Mouse (Mus musculus) midbrain, embryonic 10.5 days (tissue): ENCODE measurements around the gene Hoxb5. TPM values are rescaled to one million over a fixed set of nuclear protein-coding genes. Genes with fewer than 3 reads are reported as not detected.

ENCODE experiments used
- DNase-seq: peaks from one replicate; pipeline ENCODE4 v3.0.0-alpha.2; 2017; ENCODE audit warnings: low spot score
- H3K27ac ChIP-seq: fragments of 300-500 bp; sonication (generic); replicated peaks from 2 replicates; pipeline ENCODE4 v1.5.1; 2016; ENCODE audit warnings: mild to moderate bottlenecking
- H3K27me3 ChIP-seq: fragments of 300-500 bp; sonication (generic); 2 replicates; pipeline ENCODE4 v1.6.1; 2016; ENCODE audit warnings: low read depth, mild to moderate bottlenecking; ENCODE audit not compliant: poor library complexity, severe bottlenecking
- H3K36me3 ChIP-seq: fragments of 300-500 bp; sonication (generic); 2 replicates; pipeline ENCODE4 v1.6.1; 2016; ENCODE audit warnings: mild to moderate bottlenecking, moderate library complexity
- H3K4me1 ChIP-seq: fragments of 300-500 bp; sonication (generic); 2 replicates; pipeline ENCODE4 v1.6.1; 2016
- H3K4me3 ChIP-seq: fragments of 300-500 bp; sonication (generic); 2 replicates; pipeline ENCODE4 v1.5.1; 2016; ENCODE audit warnings: mild to moderate bottlenecking, moderate library complexity
- H3K9me3 ChIP-seq: fragments of 300-500 bp; sonication (generic); replicated peaks from 2 replicates; pipeline ENCODE4 v1.6.1; 2016; ENCODE audit warnings: mild to moderate bottlenecking
- WGBS: fragments of 180-500 bp; shearing (Covaris S2); methylation state at CpG from one replicate; pipeline ENCODE4 v1.1.7; 2016; 5-methylcytosine and 5-hydroxymethylcytosine counted together
- microRNA counts: library from miRNA; unstranded; fragments of <30 nt; microRNA quantifications from one replicate; lab custom pipeline; 2017
- microRNA-seq: library from miRNA; unstranded; fragments of <30 nt; microRNA quantifications from one replicate; pipeline ENCODE4, GENCODE M21; 2017
- polyA plus RNA-seq: library from polyadenylated mRNA; unstranded; fragments of >200 nt; fragmentation: Nextera tagmentation; extraction: Ambion mirVana; gene quantifications from 2 replicates; pipeline ENCODE4 v1.2.1, GENCODE M21; 2016

Hoxb5 gene
- polyA plus RNA-seq, 1 experiment from 2014 or later, result not detected

DNA sequence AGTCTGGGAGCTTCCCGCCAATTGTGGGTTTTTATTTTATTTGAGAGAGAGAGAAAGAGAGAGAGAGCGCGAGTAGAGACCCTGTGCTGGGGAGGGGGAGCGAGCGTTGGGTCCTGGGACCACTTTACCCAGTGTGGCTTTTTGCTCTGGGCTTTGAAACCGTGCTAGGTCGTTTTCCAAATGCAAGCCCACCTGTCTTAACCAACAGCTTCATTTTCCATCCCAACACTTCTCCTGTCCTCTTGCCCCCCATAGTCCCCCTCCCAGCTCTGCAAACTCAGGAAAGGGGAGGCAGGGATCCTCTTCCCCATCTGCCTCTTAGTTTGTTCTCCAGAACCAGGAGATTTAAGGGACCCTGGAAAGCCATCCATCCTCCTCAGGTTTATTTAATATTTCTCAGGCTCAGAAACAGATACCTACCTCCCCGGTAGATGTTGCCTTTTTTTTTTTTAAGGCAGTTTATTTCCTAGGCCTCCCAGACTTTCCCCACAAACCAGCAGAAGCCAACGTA lies 51.7 kb downstream of the Hoxb5 start:
- peaks cover 100% of the 10 kb centered on the region for H3K27me3 ChIP-seq
- no peaks in the 10 kb centered on the region for H3K9me3 ChIP-seq
- H3K4me3 ChIP-seq, result peak overlapping the region; percentile 45
- no peak for DNase-seq
- H3K4me1 ChIP-seq, result peaks cover 17% of the 10 kb centered on the region
- H3K36me3 ChIP-seq, result no peaks in the 10 kb centered on the region
- no peak overlapping the region for H3K27ac ChIP-seq
- 1% methylated on average over 9 of the region's 9 CpGs for WGBS

MicroRNA genes within 50 kb of the gene (microRNA counts, 519-probe panel; counts per million panel counts)
- microRNA mmu-miR-10a (lab: Ali Mortazavi, UCI), result not detected
- microRNA mmu-miR-196a (lab: Ali Mortazavi, UCI), result not detected

Small RNAs within 50 kb of the gene (microRNA-seq; reads per million reads assigned to microRNA genes)
- gene Mir10a (194 reads per million, percentile 59 among the genes with 10 or more reads in this experiment), gene Mir196a-1 (not detected)

Other genes with a start within 250 kb of the Hoxb5 start
- gene Ube2z, start 237.9 kb upstream of the Hoxb5 start, polyA plus RNA-seq, result 25.0 and 27.0 TPM in 2 replicates
- 534 and 550 TPM in 2 replicates for gene Atp5g1, start 227.7 kb upstream of the Hoxb5 start, polyA plus RNA-seq
- gene Calcoco2, start 191.4 kb upstream of the Hoxb5 start, polyA plus RNA-seq, result not detected in 2 replicates
- gene Ttll6, start 169.6 kb upstream of the Hoxb5 start, polyA plus RNA-seq, result not detected in 2 replicates
- gene Hoxb13, start 109.0 kb upstream of the Hoxb5 start, polyA plus RNA-seq, result not detected in 2 replicates
- gene Hoxb9, start 31.9 kb upstream of the Hoxb5 start, polyA plus RNA-seq, result not detected in 2 replicates
- not detected in 2 replicates for gene Hoxb8, start 21.4 kb upstream of the Hoxb5 start, polyA plus RNA-seq
- gene Hoxb7, start 16.7 kb upstream of the Hoxb5 start, polyA plus RNA-seq, result not detected in 2 replicates
- gene Hoxb6, start 10.9 kb upstream of the Hoxb5 start, polyA plus RNA-seq, result not detected in 2 replicates
- not detected in 2 replicates for gene Hoxb4, start 14.9 kb downstream of the Hoxb5 start, polyA plus RNA-seq
- not detected in 2 replicates for gene Hoxb3, start 20.0 kb downstream of the Hoxb5 start, polyA plus RNA-seq
- gene Hoxb2, start 47.2 kb downstream of the Hoxb5 start, polyA plus RNA-seq, result 0.10 TPM in 1 of 2 replicates, not detected in the other
- gene Hoxb1, start 62.4 kb downstream of the Hoxb5 start, polyA plus RNA-seq, result 0.15 TPM in 1 of 2 replicates, not detected in the other
- 1.4 and 1.8 TPM in 2 replicates for gene Skap1, start 161.3 kb downstream of the Hoxb5 start, polyA plus RNA-seq